Mouse (Mus musculus) spleen, adult 2 months (tissue): ENCODE results near the gene Atxn1.

ENCODE experiments used
- CTCF ChIP-seq: fragments of 200-500 bp; IDR thresholded peaks from 2 replicates; pipeline ENCODE4 v1.5.1; 2011; ENCODE audit warnings: mild to moderate bottlenecking, inconsistent platforms; ENCODE audit not compliant: insufficient read depth, insufficient read length, insufficient replicate concordance; ENCODE audit errors: extremely low read depth
- POLR2A ChIP-seq: fragments of 200-500 bp; IDR thresholded peaks from 2 replicates; pipeline ENCODE4 v1.6.1; 2011; ENCODE audit warnings: low read depth, low read length, inconsistent platforms

- no peak for TF ChIP-seq POLR2A
- no peak for TF ChIP-seq CTCF
Observed at GRCm38 (mm10) chr13:45709402-45709801, 255.4 kb downstream of the Atxn1 start.
